Mouse (Mus musculus) cerebellum, adult 11 months (tissue): ENCODE measurements around the gene Adamts14.

Source experiments
- DNase-seq: peaks from one replicate; pipeline ENCODE4 v3.0.0; 2022

The Adamts14 gene

GRCm38 (mm10) chr10:61231756-61232155, 41.5 kb downstream of the Adamts14 start:
- DNase-seq, result no peak

DNA sequence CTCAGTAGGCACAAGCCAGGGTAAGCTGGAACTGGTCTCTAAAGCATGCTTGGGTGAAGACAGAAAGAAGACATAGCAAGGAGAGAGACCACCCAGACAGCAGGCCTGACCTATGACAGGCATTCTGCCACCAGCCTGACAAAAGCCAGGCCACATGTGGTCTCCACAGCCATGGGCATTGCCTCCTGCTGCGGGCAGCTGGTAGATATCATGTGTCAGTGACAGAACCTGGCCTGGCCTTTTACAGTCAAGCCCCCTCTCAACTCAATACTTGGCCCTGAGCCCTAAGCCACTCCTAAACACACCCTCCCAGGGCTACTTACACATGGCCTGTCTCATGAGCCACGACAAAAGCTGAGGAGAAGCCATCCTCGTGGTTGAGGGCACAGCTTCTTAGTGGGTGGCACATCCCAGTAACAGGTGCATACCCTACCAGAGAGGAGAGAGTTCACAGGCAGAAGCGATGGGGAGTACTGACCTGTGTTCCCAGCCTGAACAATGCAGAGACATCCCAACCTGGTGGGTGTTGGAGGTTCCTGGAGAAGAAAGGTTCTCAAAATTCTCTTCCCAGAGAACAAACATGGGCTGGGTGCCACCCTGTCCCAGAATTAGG, 46.3 kb downstream of the Adamts14 start:
- DNase-seq, result no peak

GRCm38 (mm10) chr10:61225694-61226093, 47.5 kb downstream of the Adamts14 start:
- DNase-seq, result no peak

DNA sequence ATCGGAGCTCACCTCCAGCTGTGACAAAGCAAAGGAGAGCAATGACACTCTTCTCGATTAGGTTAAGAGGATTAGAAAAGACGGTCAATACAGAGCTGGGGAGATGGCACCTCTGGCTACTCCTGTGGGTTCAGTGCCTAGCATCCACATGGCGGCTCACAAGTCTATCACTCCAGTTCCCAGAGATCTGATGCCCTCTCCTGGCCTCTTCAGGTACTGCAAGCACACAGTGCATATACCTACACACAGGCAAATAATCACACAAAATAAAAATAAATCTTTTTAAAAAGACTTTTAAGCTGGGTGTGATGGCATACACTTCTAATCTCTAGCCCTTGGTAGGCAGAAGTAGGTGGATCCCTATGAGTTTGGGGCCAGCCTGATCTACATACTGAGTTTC, 53.9 kb downstream of the Adamts14 start:
- no peak for DNase-seq

GRCm38 (mm10) chr10:61216163-61216562, 57.1 kb downstream of the Adamts14 start:
- no peak for DNase-seq

DNA sequence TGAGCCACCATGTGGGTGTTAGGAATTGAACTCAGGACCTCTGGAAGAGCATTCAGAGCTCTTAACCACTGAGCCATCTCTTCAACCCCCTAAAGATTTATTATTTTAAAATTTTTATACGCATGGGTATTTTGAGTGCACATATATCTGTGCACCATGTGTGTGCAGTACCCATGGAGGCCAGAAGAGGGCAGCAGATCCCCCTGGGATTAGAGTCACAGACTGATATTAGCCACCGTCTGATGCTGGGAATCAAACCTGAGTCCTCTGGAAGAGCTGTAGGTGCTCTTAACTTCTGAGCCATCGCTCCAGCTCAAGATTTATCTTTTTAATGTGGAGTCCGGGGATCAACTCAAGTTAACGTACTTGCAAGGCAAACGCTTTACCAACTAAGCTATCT, 57.6 kb downstream of the Adamts14 start:
- DNase-seq, result no peak

- no peak for DNase-seq
Observed at GRCm38 (mm10) chr10:61212817-61213216, 60.4 kb downstream of the Adamts14 start.

- peak; percentile 44 for DNase-seq
Observed at GRCm38 (mm10) chr10:61211743-61212142, 61.5 kb downstream of the Adamts14 start.

GRCm38 (mm10) chr10:61211105-61211504, 62.1 kb downstream of the Adamts14 start:
- DNase-seq, result no peak

- DNase-seq, result no peak
Observed at GRCm38 (mm10) chr10:61208114-61208684, 65.0 kb downstream of the Adamts14 start.

DNA sequence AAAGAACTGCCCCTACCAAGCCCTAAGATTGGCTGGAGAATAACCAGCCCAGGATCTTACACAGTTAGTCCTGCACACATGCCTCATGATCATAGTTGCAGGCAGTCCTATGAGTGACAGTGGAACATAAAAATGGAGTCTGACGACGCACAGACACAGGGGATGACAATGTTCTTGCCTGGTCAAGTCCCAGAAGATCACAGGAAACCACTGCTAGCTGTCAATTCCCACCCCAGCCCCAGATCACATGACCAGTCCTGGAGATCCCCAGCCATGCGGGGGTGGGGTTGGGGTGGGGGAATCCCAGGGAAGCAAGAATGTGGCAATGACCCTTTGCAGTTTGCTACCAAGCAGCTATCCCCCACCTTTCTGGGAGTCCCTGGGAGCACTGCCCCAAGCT, 69.3 kb downstream of the Adamts14 start:
- DNase-seq, result no peak

DNA sequence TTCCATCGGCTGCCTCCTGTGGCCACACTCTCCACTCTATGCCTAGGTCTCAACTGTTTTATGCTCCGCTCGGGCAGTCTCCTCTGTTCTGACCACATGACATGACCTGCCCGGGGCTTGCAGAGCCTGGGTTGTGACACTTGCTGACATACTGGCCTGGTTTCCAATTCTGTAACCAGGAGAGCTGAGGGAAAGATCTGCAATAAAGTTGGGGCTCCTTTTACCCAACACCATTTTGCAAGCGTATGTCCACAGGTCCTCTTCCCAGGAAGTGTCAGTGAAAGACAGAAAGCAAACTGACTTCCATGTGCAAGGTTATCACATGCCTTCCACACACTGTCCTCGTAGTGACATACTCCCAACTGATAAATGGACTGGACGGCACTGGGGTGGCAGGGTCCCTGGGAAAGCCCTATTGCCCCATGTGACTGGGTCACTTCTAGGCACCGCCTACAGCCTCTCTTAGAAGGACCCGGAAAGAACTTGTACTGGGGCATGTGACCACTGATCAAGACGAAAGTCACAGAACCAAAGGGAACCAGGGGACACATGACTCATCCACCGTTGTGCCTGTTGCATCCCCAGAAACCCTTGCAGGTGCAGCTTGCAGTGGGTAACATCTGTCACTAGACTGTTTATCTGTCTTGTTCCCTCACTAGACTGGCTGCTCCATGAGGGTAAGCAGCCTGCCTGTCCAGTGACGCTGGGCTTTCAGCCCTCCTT, 71.5 kb downstream of the Adamts14 start:
- no peak for DNase-seq

- DNase-seq, result no peak
Observed at GRCm38 (mm10) chr10:61200998-61201397, 72.2 kb downstream of the Adamts14 start.

DNA sequence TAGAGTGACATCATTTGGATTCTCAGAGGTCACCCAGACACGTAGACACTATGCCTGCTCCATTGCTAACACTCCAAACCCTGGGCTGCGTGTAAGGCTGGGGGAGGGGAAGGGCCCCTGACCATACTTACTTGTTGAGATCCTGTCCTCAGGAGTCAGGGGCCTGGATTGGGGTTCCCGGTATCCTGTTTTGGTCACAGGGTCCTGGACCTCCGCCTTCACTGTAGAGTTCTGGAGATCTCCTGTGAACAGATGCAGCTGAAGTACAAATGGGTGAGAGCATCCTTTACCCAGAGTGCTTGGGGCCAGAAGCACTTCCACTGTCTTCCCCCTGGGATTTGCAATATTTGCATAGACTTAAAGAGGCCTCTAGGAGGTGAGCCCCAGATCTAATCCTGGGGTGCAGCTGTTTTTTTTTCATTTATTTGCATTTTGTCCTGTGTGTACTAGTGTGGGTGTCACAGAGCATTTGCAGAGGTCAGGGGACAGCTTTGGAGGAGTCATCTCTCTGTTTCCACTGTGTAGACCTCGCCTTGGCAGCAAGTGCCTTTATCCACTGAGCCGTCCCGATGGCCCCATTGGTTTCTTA, 72.9 kb downstream of the Adamts14 start:
- DNase-seq, result no peak

- peak; percentile 64 for DNase-seq
Observed at GRCm38 (mm10) chr10:61199566-61200213, 73.5 kb downstream of the Adamts14 start.

- no peak for DNase-seq
Observed at GRCm38 (mm10) chr10:61195718-61196291, 77.4 kb downstream of the Adamts14 start.

- no peak for DNase-seq
Observed at GRCm38 (mm10) chr10:61195216-61195615, 78.0 kb downstream of the Adamts14 start.

GRCm38 (mm10) chr10:61194611-61195010, 78.6 kb downstream of the Adamts14 start:
- no peak for DNase-seq

GRCm38 (mm10) chr10:61188010-61188409, 85.2 kb downstream of the Adamts14 start:
- no peak for DNase-seq

GRCm38 (mm10) chr10:61187001-61187400, 86.2 kb downstream of the Adamts14 start:
- no peak for DNase-seq

DNA sequence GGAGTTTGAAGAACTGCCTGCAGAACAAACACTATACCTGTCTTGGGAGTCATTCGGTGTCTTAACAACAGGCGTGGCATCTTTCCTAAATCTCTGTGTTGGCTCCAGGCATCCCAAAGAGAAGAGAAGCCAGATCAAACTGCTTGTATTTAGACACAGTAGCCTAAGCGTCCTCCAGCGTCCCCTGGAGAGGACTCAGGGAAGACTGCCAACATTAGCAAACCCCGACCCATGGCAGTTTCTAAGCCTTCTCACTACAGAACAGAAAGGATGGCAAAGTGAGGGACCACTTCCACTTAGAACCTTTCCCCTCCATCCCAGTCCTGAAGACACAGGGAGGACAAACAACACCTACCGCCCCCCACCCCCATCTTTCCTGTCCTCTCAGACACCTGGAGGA, 93.3 kb downstream of the Adamts14 start:
- no peak for DNase-seq

DNA sequence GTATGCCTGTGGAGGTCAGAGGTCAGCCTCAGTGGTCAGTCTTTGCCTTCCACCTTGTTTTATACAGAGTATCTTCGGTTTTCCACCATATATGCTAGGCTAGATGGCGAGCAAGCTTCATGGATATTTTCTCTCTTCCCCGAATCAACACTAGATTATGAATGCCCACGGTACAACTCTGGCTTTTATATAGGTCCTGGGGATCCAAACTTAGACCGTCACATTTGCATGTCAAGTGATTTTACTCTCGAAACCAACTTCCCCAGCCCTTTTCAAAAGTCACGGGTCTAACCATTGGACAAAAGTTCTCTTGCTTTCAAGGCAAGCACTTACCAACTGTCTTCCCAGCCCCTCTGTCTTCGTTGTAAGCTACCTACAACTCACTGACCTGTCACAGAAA, 94.6 kb downstream of the Adamts14 start:
- no peak for DNase-seq

DNA sequence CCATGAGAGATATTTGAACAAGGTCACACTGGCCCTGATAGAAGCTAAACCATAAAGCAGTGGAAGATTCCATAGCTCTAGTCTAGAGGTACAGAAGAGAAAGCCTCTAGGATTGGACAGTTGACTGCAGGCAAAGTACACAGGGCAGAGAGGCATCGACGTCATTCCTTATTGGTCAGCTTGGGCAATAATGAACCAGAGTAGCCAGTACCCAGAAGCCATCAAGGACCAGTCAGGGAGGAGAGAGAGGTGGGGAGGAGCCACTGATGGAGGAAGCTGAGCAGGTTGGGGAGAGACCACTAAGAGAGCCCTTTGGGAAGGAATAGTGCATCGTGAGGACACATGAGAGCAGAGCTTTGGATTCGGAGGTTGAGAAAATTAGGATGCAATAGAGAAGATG, 95.5 kb downstream of the Adamts14 start:
- no peak for DNase-seq
